Mouse (Mus musculus) neural tube, embryonic 11.5 days (tissue): ENCODE results near the gene Nktr. TPM values are rescaled to one million over a fixed set of nuclear protein-coding genes. Genes with fewer than 3 reads are reported as not detected.
A peak's percentile ranks its signal among the peaks of the same experiment; 100 is the strongest.

Source experiments
- ATAC-seq: fragments of 200-750 bp; cut with Nextera tagmentation; 2 replicates; pipeline ENCODE4 v1.8.0; 2017; ENCODE audit warnings: moderate number of reproducible peaks, mild to moderate bottlenecking, moderate TSS enrichment, moderate library complexity; ENCODE audit not compliant: insufficient read depth, low FRiP score, low TSS enrichment
- DNase-seq: peaks from one replicate; pipeline ENCODE4 v3.0.0-alpha.2; 2015; ENCODE audit warnings: low spot score
- H3K27ac ChIP-seq: fragments of 300-500 bp; sonication (generic); 2 replicates; pipeline ENCODE4 v1.5.1; 2014; ENCODE audit warnings: low read depth, mild to moderate bottlenecking, low read length
- H3K27me3 ChIP-seq: fragments of 300-500 bp; sonication (generic); 2 replicates; pipeline ENCODE4 v1.6.1; 2014; ENCODE audit warnings: mild to moderate bottlenecking, low read length, mixed read lengths; ENCODE audit not compliant: control insufficient read depth, insufficient read depth
- H3K36me3 ChIP-seq: fragments of 300-500 bp; sonication (generic); 2 replicates; pipeline ENCODE4 v1.6.1; 2014; ENCODE audit warnings: mild to moderate bottlenecking, low read length, moderate library complexity, mixed read lengths; ENCODE audit not compliant: control insufficient read depth, insufficient read depth
- H3K4me1 ChIP-seq: fragments of 300-500 bp; sonication (generic); 2 replicates; pipeline ENCODE4 v1.6.1; 2014; ENCODE audit warnings: low read length, mixed read lengths; ENCODE audit not compliant: control insufficient read depth, insufficient read depth
- H3K4me2 ChIP-seq: fragments of 300-500 bp; sonication (generic); 2 replicates; pipeline ENCODE4 v1.6.1; 2014; ENCODE audit warnings: low read depth, mild to moderate bottlenecking, moderate library complexity
- H3K4me3 ChIP-seq: fragments of 300-500 bp; sonication (generic); 2 replicates; pipeline ENCODE4 v1.5.1; 2014; ENCODE audit warnings: low read depth, low read length
- H3K9ac ChIP-seq: fragments of 300-500 bp; sonication (generic); 2 replicates; pipeline ENCODE4 v1.6.1; 2014; ENCODE audit warnings: mild to moderate bottlenecking, low read length
- H3K9me3 ChIP-seq: fragments of 300-500 bp; sonication (generic); 2 replicates; pipeline ENCODE4 v1.6.1; 2016; ENCODE audit warnings: low read length; ENCODE audit not compliant: control insufficient read depth
- WGBS: fragments of 180-500 bp; shearing (Covaris S2); extraction: QIAGEN DNeasy Blood & Tissue Kit; methylation state at CpG from one replicate; pipeline ENCODE4 v1.1.7; 2014; 5-methylcytosine and 5-hydroxymethylcytosine counted together
- polyA plus RNA-seq: library from polyadenylated mRNA; unstranded; fragments of >200 nt; fragmentation: Nextera tagmentation; extraction: Ambion mirVana; gene quantifications from 2 replicates; pipeline ENCODE4 v1.2.1, GENCODE M21; 2014

Gene Nktr
- polyA plus RNA-seq, 1 experiment from 2014 or later: 56.9 TPM

- peak; percentile 28; the same call in 1 of the 2 replicates for ATAC-seq
- Histone ChIP-seq H3K27me3 (no peaks in the 10 kb centered on the region), H3K9ac (peak overlapping the region; percentile 77), H3K4me3 (peak overlapping the region; percentile 63), H3K4me1 (peaks cover 10% of the 10 kb centered on the region), H3K36me3 (no peaks in the 10 kb centered on the region), H3K4me2 (peak overlapping the region; percentile 57), H3K27ac (peak overlapping the region; percentile 85), H3K9me3 (no peaks in the 10 kb centered on the region)
- DNase-seq: no peak
- WGBS: under 1% methylated on average over 18 of the region's 18 CpGs
Observed at GRCm38 (mm10) chr9:121710584-121710975, 8.4 kb upstream of the Nktr start.

- Histone ChIP-seq H3K27ac (no peak overlapping the region), H3K9ac (no peak overlapping the region), H3K4me3 (no peak overlapping the region), H3K27me3 (no peaks in the 10 kb centered on the region), H3K4me2 (no peak overlapping the region), H3K4me1 (peaks cover 4% of the 10 kb centered on the region; the same call in 1 of the 2 replicates), H3K9me3 (no peaks in the 10 kb centered on the region), H3K36me3 (no peaks in the 10 kb centered on the region)
- ATAC-seq: no peak
- no peak for DNase-seq
- 88% methylated on average over 2 of the region's 2 CpGs for WGBS
Observed at GRCm38 (mm10) chr9:121717048-121717447, 1.9 kb upstream of the Nktr start.

- Histone ChIP-seq H3K4me3 (peak overlapping the region; percentile 97), H3K36me3 (no peaks in the 10 kb centered on the region), H3K27ac (peak overlapping the region; percentile 96), H3K4me1 (peaks cover 4% of the 10 kb centered on the region; the same call in 1 of the 2 replicates), H3K9me3 (no peaks in the 10 kb centered on the region), H3K4me2 (peak overlapping the region; percentile 58), H3K9ac (peak overlapping the region; percentile 96), H3K27me3 (no peaks in the 10 kb centered on the region)
- ATAC-seq: peak; percentile 2; the same call in 1 of the 2 replicates
- WGBS: 70% methylated on average over 15 of the region's 15 CpGs
- no peak for DNase-seq
Observed at GRCm38 (mm10) chr9:121718070-121718705, 781 bp upstream of the Nktr start.

GRCm38 (mm10) chr9:121719347-121720331, 670 bp downstream of the Nktr start:
- DNase-seq (peak; percentile 54), ATAC-seq (peak; percentile 60)
- H3K9ac ChIP-seq: peak overlapping the region; percentile 96
- peak overlapping the region; percentile 61 for H3K4me2 ChIP-seq
- peak overlapping the region; percentile 96 for H3K27ac ChIP-seq
- no peaks in the 10 kb centered on the region for H3K9me3 ChIP-seq
- WGBS: under 1% methylated on average over 71 of the region's 87 CpGs
- H3K4me1 ChIP-seq: peaks cover 4% of the 10 kb centered on the region; the same call in 1 of the 2 replicates
- no peaks in the 10 kb centered on the region for H3K36me3 ChIP-seq
- peak overlapping the region; percentile 97 for H3K4me3 ChIP-seq
- no peaks in the 10 kb centered on the region for H3K27me3 ChIP-seq

- 95% methylated on average over 6 of the region's 6 CpGs for WGBS
- Histone ChIP-seq H3K27ac (no peak overlapping the region), H3K27me3 (no peaks in the 10 kb centered on the region), H3K9me3 (no peaks in the 10 kb centered on the region), H3K36me3 (peaks cover 12% of the 10 kb centered on the region), H3K9ac (no peak overlapping the region), H3K4me1 (no peaks in the 10 kb centered on the region), H3K4me3 (no peak overlapping the region), H3K4me2 (no peak overlapping the region)
- ATAC-seq (no peak), DNase-seq (no peak)
Observed at GRCm38 (mm10) chr9:121740490-121740889, 21.5 kb downstream of the Nktr start.

GRCm38 (mm10) chr9:121741168-121741567, 22.2 kb downstream of the Nktr start:
- peaks cover 14% of the 10 kb centered on the region for H3K36me3 ChIP-seq
- no peak for DNase-seq

GRCm38 (mm10) chr9:121744051-121744450, 25.1 kb downstream of the Nktr start:
- H3K27me3 ChIP-seq: no peaks in the 10 kb centered on the region
- no peak overlapping the region for H3K4me3 ChIP-seq
- H3K9me3 ChIP-seq: no peaks in the 10 kb centered on the region
- 85% methylated on average over 8 of the region's 8 CpGs for WGBS
- H3K4me1 ChIP-seq: no peaks in the 10 kb centered on the region
- DNase-seq: no peak
- H3K4me2 ChIP-seq: no peak overlapping the region
- no peak overlapping the region for H3K27ac ChIP-seq
- ATAC-seq: no peak
- H3K36me3 ChIP-seq: peaks cover 27% of the 10 kb centered on the region
- H3K9ac ChIP-seq: no peak overlapping the region

More at GRCm38 (mm10) chr9:121741168-121741567, 22.2 kb downstream of the Nktr start:
- no peaks in the 10 kb centered on the region for H3K4me1 ChIP-seq
- H3K27ac ChIP-seq: no peak overlapping the region
- no peak overlapping the region for H3K9ac ChIP-seq
- H3K27me3 ChIP-seq: no peaks in the 10 kb centered on the region
- H3K9me3 ChIP-seq: no peaks in the 10 kb centered on the region
- no peak overlapping the region for H3K4me2 ChIP-seq
- WGBS: 94% methylated on average over 3 of the region's 3 CpGs
- no peak for ATAC-seq
- H3K4me3 ChIP-seq: no peak overlapping the region

GRCm38 (mm10) chr9:121752774-121753173, 33.8 kb downstream of the Nktr start:
- ATAC-seq (no peak), DNase-seq (no peak)
- H3K27me3 ChIP-seq: no peaks in the 10 kb centered on the region
- H3K9me3 ChIP-seq: no peaks in the 10 kb centered on the region
- H3K4me1 ChIP-seq: no peaks in the 10 kb centered on the region
- peaks cover 34% of the 10 kb centered on the region for H3K36me3 ChIP-seq
- no peak overlapping the region for H3K27ac ChIP-seq
- WGBS: 92% methylated on average over 9 of the region's 9 CpGs
- H3K4me3 ChIP-seq: no peak overlapping the region
- H3K9ac ChIP-seq: no peak overlapping the region
- no peak overlapping the region for H3K4me2 ChIP-seq
